Mouse (Mus musculus): ENCODE results near the gene Rin3. TPM values are rescaled to one million over a fixed set of nuclear protein-coding genes. Genes with fewer than 3 reads are reported as not detected.

Gene Rin3
- polyA plus RNA-seq, 1 experiment from 2014 or later, result 3.5 TPM

GRCm38 (mm10) chr12:102283483-102284266 lies 827 bp downstream of the Rin3 start:
- ATAC-seq (replicated peaks; ENCODE audit: insufficient number of reproducible peaks, low FRiP score, low TSS enrichment, low read depth) (peak; percentile 64), DNase-seq (ENCODE audit: low spot score) (no peak)
- no peaks in the 10 kb centered on the region; the same call in 1 of the 2 replicates for H3K27me3 ChIP-seq (ENCODE audit: control insufficient read depth, insufficient read depth, low read length)
- H3K9ac ChIP-seq (replicated peaks; ENCODE audit: low read length), result peak overlapping the region; percentile 71
- H3K27ac ChIP-seq (replicated peaks; ENCODE audit: low read depth, low read length), result no peak overlapping the region
- WGBS, result 6% methylated on average over 23 of the region's 24 CpGs
- no peaks in the 10 kb centered on the region for H3K4me1 ChIP-seq (ENCODE audit: control insufficient read depth, insufficient read depth, low read length)
- peak overlapping the region; percentile 61 for H3K4me3 ChIP-seq (ENCODE audit: low read depth, low read length)
- H3K4me2 ChIP-seq (ENCODE audit: low read depth, low read length), result peak overlapping the region; percentile 97
- H3K9me3 ChIP-seq (replicated peaks; ENCODE audit: control insufficient read depth, low read length), result no peaks in the 10 kb centered on the region
- no peaks in the 10 kb centered on the region for H3K36me3 ChIP-seq (replicated peaks; ENCODE audit: control insufficient read depth, insufficient read depth, low read depth, low read length)

GRCm38 (mm10) chr12:102284267-102284610 lies 1.4 kb downstream of the Rin3 start:
- Histone ChIP-seq H3K9ac (replicated peaks; ENCODE audit: low read length) (no peak overlapping the region), H3K4me1 (ENCODE audit: control insufficient read depth, insufficient read depth, low read length) (no peaks in the 10 kb centered on the region), H3K4me3 (ENCODE audit: low read depth, low read length) (no peak overlapping the region), H3K9me3 (replicated peaks; ENCODE audit: control insufficient read depth, low read length) (no peaks in the 10 kb centered on the region), H3K4me2 (ENCODE audit: low read depth, low read length) (peak overlapping the region; percentile 97), H3K27ac (replicated peaks; ENCODE audit: low read depth, low read length) (no peak overlapping the region), H3K27me3 (ENCODE audit: control insufficient read depth, insufficient read depth, low read length) (no peaks in the 10 kb centered on the region; the same call in 1 of the 2 replicates), H3K36me3 (replicated peaks; ENCODE audit: control insufficient read depth, insufficient read depth, low read depth, low read length) (no peaks in the 10 kb centered on the region)
- ATAC-seq (replicated peaks; ENCODE audit: insufficient number of reproducible peaks, low FRiP score, low TSS enrichment, low read depth) (no peak), DNase-seq (ENCODE audit: low spot score) (no peak)
- WGBS, result 36% methylated on average over 9 of the region's 9 CpGs

GRCm38 (mm10) chr12:102284618-102285159 lies 1.8 kb downstream of the Rin3 start:
- H3K4me1 ChIP-seq (ENCODE audit: control insufficient read depth, insufficient read depth, low read length), result no peaks in the 10 kb centered on the region
- no peaks in the 10 kb centered on the region for H3K36me3 ChIP-seq (replicated peaks; ENCODE audit: control insufficient read depth, insufficient read depth, low read depth, low read length)
- no peak overlapping the region for H3K27ac ChIP-seq (replicated peaks; ENCODE audit: low read depth, low read length)
- no peak overlapping the region; the same call in 1 of the 2 replicates for H3K4me2 ChIP-seq (ENCODE audit: low read depth, low read length)
- H3K27me3 ChIP-seq (ENCODE audit: control insufficient read depth, insufficient read depth, low read length), result no peaks in the 10 kb centered on the region; the same call in 1 of the 2 replicates
- ATAC-seq (replicated peaks; ENCODE audit: insufficient number of reproducible peaks, low FRiP score, low TSS enrichment, low read depth) (no peak), DNase-seq (ENCODE audit: low spot score) (no peak)
- WGBS, result 25% methylated on average over 3 of the region's 3 CpGs
- no peak overlapping the region for H3K4me3 ChIP-seq (ENCODE audit: low read depth, low read length)
- no peaks in the 10 kb centered on the region for H3K9me3 ChIP-seq (replicated peaks; ENCODE audit: control insufficient read depth, low read length)
- H3K9ac ChIP-seq (replicated peaks; ENCODE audit: low read length), result no peak overlapping the region

- no peak for DNase-seq (ENCODE audit: low spot score)
- H3K4me3 ChIP-seq (ENCODE audit: low read depth, low read length), result no peak overlapping the region
- no peak overlapping the region for H3K4me2 ChIP-seq (ENCODE audit: low read depth, low read length)
- no peak overlapping the region for H3K9ac ChIP-seq (replicated peaks; ENCODE audit: low read length)
- no peak overlapping the region for H3K27ac ChIP-seq (replicated peaks; ENCODE audit: low read depth, low read length)
- no peaks in the 10 kb centered on the region for H3K9me3 ChIP-seq (replicated peaks; ENCODE audit: control insufficient read depth, low read length)
- H3K4me1 ChIP-seq (ENCODE audit: control insufficient read depth, insufficient read depth, low read length), result no peaks in the 10 kb centered on the region
- H3K36me3 ChIP-seq (replicated peaks; ENCODE audit: control insufficient read depth, insufficient read depth, low read depth, low read length), result no peaks in the 10 kb centered on the region
- 79% methylated on average over 6 of the region's 6 CpGs for WGBS
- ATAC-seq (replicated peaks; ENCODE audit: insufficient number of reproducible peaks, low FRiP score, low TSS enrichment, low read depth), result no peak
- H3K27me3 ChIP-seq (ENCODE audit: control insufficient read depth, insufficient read depth, low read length), result no peaks in the 10 kb centered on the region; the same call in 1 of the 2 replicates
Observed at GRCm38 (mm10) chr12:102285318-102285717, 2.5 kb downstream of the Rin3 start.

- no peak for ATAC-seq (replicated peaks; ENCODE audit: insufficient number of reproducible peaks, low FRiP score, low TSS enrichment, low read depth)
- H3K27me3 ChIP-seq (ENCODE audit: control insufficient read depth, insufficient read depth, low read length), result no peaks in the 10 kb centered on the region; the same call in 1 of the 2 replicates
- no peaks in the 10 kb centered on the region for H3K9me3 ChIP-seq (replicated peaks; ENCODE audit: control insufficient read depth, low read length)
- H3K9ac ChIP-seq (replicated peaks; ENCODE audit: low read length), result no peak overlapping the region
- H3K4me3 ChIP-seq (ENCODE audit: low read depth, low read length), result no peak overlapping the region
- H3K4me1 ChIP-seq (ENCODE audit: control insufficient read depth, insufficient read depth, low read length), result no peaks in the 10 kb centered on the region
- H3K36me3 ChIP-seq (replicated peaks; ENCODE audit: control insufficient read depth, insufficient read depth, low read depth, low read length), result no peaks in the 10 kb centered on the region
- DNase-seq (ENCODE audit: low spot score), result no peak
- 76% methylated on average over 5 of the region's 5 CpGs for WGBS
- H3K27ac ChIP-seq (replicated peaks; ENCODE audit: low read depth, low read length), result no peak overlapping the region
- H3K4me2 ChIP-seq (ENCODE audit: low read depth, low read length), result no peak overlapping the region
Observed at GRCm38 (mm10) chr12:102285779-102286178, 2.9 kb downstream of the Rin3 start.

- Histone ChIP-seq H3K4me3 (ENCODE audit: low read depth, low read length) (no peak overlapping the region), H3K9ac (replicated peaks; ENCODE audit: low read length) (no peak overlapping the region), H3K27ac (replicated peaks; ENCODE audit: low read depth, low read length) (no peak overlapping the region), H3K4me2 (ENCODE audit: low read depth, low read length) (no peak overlapping the region), H3K36me3 (replicated peaks; ENCODE audit: control insufficient read depth, insufficient read depth, low read depth, low read length) (no peaks in the 10 kb centered on the region), H3K4me1 (ENCODE audit: control insufficient read depth, insufficient read depth, low read length) (no peaks in the 10 kb centered on the region), H3K27me3 (ENCODE audit: control insufficient read depth, insufficient read depth, low read length) (no peaks in the 10 kb centered on the region; the same call in 1 of the 2 replicates), H3K9me3 (replicated peaks; ENCODE audit: control insufficient read depth, low read length) (no peaks in the 10 kb centered on the region)
- DNase-seq (ENCODE audit: low spot score) (no peak), ATAC-seq (replicated peaks; ENCODE audit: insufficient number of reproducible peaks, low FRiP score, low TSS enrichment, low read depth) (no peak)
- 82% methylated on average over 10 of the region's 10 CpGs for WGBS
Observed at GRCm38 (mm10) chr12:102286681-102287414, 4.0 kb downstream of the Rin3 start.

GRCm38 (mm10) chr12:102287904-102288602 lies 5.2 kb downstream of the Rin3 start:
- no peak overlapping the region for H3K27ac ChIP-seq (replicated peaks; ENCODE audit: low read depth, low read length)
- no peak for ATAC-seq (replicated peaks; ENCODE audit: insufficient number of reproducible peaks, low FRiP score, low TSS enrichment, low read depth)
- H3K36me3 ChIP-seq (replicated peaks; ENCODE audit: control insufficient read depth, insufficient read depth, low read depth, low read length), result no peaks in the 10 kb centered on the region
- no peak for DNase-seq (ENCODE audit: low spot score)
- no peaks in the 10 kb centered on the region; the same call in 1 of the 2 replicates for H3K27me3 ChIP-seq (ENCODE audit: control insufficient read depth, insufficient read depth, low read length)
- no peak overlapping the region for H3K4me2 ChIP-seq (ENCODE audit: low read depth, low read length)
- no peak overlapping the region for H3K9ac ChIP-seq (replicated peaks; ENCODE audit: low read length)
- no peaks in the 10 kb centered on the region for H3K9me3 ChIP-seq (replicated peaks; ENCODE audit: control insufficient read depth, low read length)
- WGBS, result 71% methylated on average over 6 of the region's 6 CpGs
- no peak overlapping the region for H3K4me3 ChIP-seq (ENCODE audit: low read depth, low read length)
- no peaks in the 10 kb centered on the region for H3K4me1 ChIP-seq (ENCODE audit: control insufficient read depth, insufficient read depth, low read length)
